Mouse (Mus musculus) E14TG2a.4 (cell line): ENCODE data around the gene Mrpl33.

ENCODE experiments used
- CTCF ChIP-seq: conservative IDR thresholded peaks from 2 replicates; pipeline ENCODE4 v1.5.1; 2014; ENCODE audit warnings: low read length
- POU5F1 ChIP-seq: IDR thresholded peaks from 2 replicates; pipeline ENCODE4 v1.6.1; 2014; ENCODE audit warnings: low read length, borderline replicate concordance

- no peak for TF ChIP-seq CTCF
- no peak for TF ChIP-seq POU5F1
These were observed 100.4 kb downstream of the Mrpl33 start, which contains the start of gene Rbks for GRCm38 (mm10) chr5:31696971-31697643.
